In genomic region chr2:34482531-34482930, GRCm38 (mm10) we compare ENCODE assay signal across 17 mouse cellular contexts.
DNase-seq lines count a peak whose midpoint lies in the region; ATAC-seq lines count a peak whose summit lies in the region.
"Had no signal": no experiment of that assay in that cellular context is flagged by ENCODE, and none has a peak within 500 bp of the region (broad histone marks: within the 10 kb centered on the region; RNA-seq: fewer than 3 reads in every experiment).

No protein-coding gene starts in this region.

- H3K4me1 ChIP-seq in midbrain, embryonic 10.5 days = peaks cover 17% of the 10 kb centered on the region
- H3K4me1 ChIP-seq in midbrain, embryonic 15.5 days = peaks cover 22% of the 10 kb centered on the region
- H3K4me1 ChIP-seq: heart, embryonic 10.5 days had no signal

- no peaks in the 10 kb centered on the region for H3K36me3 ChIP-seq in midbrain, embryonic 10.5 days
- no peaks in the 10 kb centered on the region for H3K36me3 ChIP-seq in midbrain, embryonic 15.5 days (replicated peaks)
- H3K36me3 ChIP-seq: forebrain, embryonic 10.5 days; heart, embryonic 10.5 days; limb, embryonic 10.5 days had no signal

- WGBS in midbrain, embryonic 10.5 days = 72% methylated on average over 3 of the region's 3 CpGs
- WGBS in midbrain, embryonic 15.5 days = 68% methylated on average over 3 of the region's 3 CpGs

- DNase-seq in midbrain, embryonic 10.5 days (ENCODE audit: low spot score) = no peak
- peak; percentile 36 for DNase-seq in brain, adult 2 months (ENCODE audit: low read depth, low spot score)
- peak; percentile 29 to 55 for DNase-seq in cerebellum, adult 18-20 months
- peak; percentile 50 to 53 for DNase-seq in cerebellum, postnatal 25 days
- no peak for DNase-seq in heart, postnatal 4 days
- no peak for DNase-seq in T-cell, adult 2 months (ENCODE audit: low spot score)
- DNase-seq: adrenal gland, adult 2 months; kidney, adult 8-10 months; lung, adult 18-20 months; right cerebral cortex, postnatal 25 days; thymus, postnatal 14 days had no signal

- 0 out of 2 replicates have a peak overlapping the region, but pooled peaks have one; percentile 17 for H3K27ac ChIP-seq in midbrain, embryonic 10.5 days (replicated peaks)
- H3K27ac ChIP-seq in midbrain, embryonic 15.5 days = no peak overlapping the region; the same call in 1 of the 2 replicates
- H3K27ac ChIP-seq: forebrain, embryonic 10.5 days; heart, embryonic 10.5 days; hindbrain, postnatal 0 days; limb, embryonic 10.5 days had no signal

- no peaks in the 10 kb centered on the region for H3K9me3 ChIP-seq in midbrain, embryonic 10.5 days (replicated peaks)
- H3K9me3 ChIP-seq in midbrain, embryonic 15.5 days = no peaks in the 10 kb centered on the region
- H3K9me3 ChIP-seq: forebrain, embryonic 10.5 days; heart, embryonic 10.5 days; limb, embryonic 10.5 days; megakaryocyte, embryonic 14.5 days had no signal

- H3K4me3 ChIP-seq in midbrain, embryonic 10.5 days = no peak overlapping the region
- no peak overlapping the region for H3K4me3 ChIP-seq in midbrain, embryonic 15.5 days
- H3K4me3 ChIP-seq: forebrain, embryonic 10.5 days; heart, embryonic 10.5 days; limb, embryonic 10.5 days; megakaryocyte, embryonic 14.5 days had no signal

- H3K27me3 ChIP-seq in midbrain, embryonic 10.5 days (ENCODE audit: low read depth, poor library complexity, severe bottlenecking) = no peaks in the 10 kb centered on the region
- H3K27me3 ChIP-seq in midbrain, embryonic 15.5 days (replicated peaks) = no peaks in the 10 kb centered on the region
- H3K27me3 ChIP-seq: megakaryocyte, embryonic 14.5 days had no signal

- H3K4me2 ChIP-seq in midbrain, embryonic 15.5 days = no peak overlapping the region

- no peak overlapping the region for H3K9ac ChIP-seq in midbrain, embryonic 15.5 days

- ATAC-seq in midbrain, embryonic 15.5 days (replicated peaks) = no peak
- ATAC-seq: hindbrain, postnatal 0 days had no signal

Comparison
In these comparisons a context has a peak if more than half of its experiments do, and no peak if none do; other contexts are left out.
1. DNase-seq: peak in brain, adult 2 months (single experiment), cerebellum, adult 18-20 months (2 of 2) and cerebellum, postnatal 25 days (2 of 2); none in midbrain, embryonic 10.5 days (single experiment), heart, postnatal 4 days (single experiment) and T-cell, adult 2 months (single experiment).